Mouse (Mus musculus): Measurements from ENCODE around the gene CK137956. TPM values are rescaled to one million over a fixed set of nuclear protein-coding genes. Genes with fewer than 3 reads are reported as not detected.

The CK137956 gene
- total RNA-seq, 2 experiments from 2014 or later: not detected

DNA sequence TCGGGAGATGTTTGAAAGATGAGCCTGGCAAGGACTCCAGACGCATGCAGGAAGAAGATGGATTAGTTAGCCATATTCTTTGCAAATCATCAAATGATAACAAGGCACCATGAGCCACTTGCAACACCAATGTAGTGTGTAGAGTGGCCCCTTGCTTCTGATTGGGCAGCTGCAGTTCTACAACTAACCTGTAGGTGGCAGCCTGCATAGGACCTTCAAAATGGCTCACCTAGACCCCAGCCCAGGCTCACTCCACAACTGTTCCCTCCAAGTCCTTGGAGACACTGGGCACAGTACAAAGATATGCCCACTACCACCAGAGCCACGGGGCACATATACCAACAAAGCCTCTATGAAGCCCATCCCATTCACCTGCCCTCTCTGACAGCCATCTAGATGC lies 35.4 kb downstream of the CK137956 start:
- intact Hi-C loops (cut with DNase I): no loop called here
- peak; percentile 1 to 3 for DNase-seq

DNA sequence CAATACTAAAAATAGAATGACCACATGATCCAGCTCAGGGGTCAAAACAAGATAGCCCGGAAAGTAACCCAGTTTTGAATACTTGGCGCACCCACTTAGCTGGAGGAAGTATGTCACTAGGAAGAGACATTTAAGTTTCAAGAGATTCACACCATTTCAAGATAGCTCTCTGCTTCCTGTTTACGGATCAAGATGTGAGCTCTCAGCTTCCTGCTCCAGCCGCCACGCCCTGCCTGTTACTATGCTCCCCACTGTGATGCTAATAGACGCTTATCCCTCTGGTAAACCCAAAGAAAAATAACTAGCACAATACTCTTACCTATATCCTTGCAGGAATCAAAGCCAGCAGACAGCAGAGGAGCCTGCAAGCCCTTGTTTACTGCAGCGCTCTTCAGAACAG lies 57.2 kb downstream of the CK137956 start:
- intact Hi-C loops (cut with DNase I): no loop called here
- DNase-seq: no peak

GRCm38 (mm10) chr4:127907151-127907550 lies 63.6 kb downstream of the CK137956 start:
- intact Hi-C loops (cut with DNase I): no loop called here
- DNase-seq: no peak

DNA sequence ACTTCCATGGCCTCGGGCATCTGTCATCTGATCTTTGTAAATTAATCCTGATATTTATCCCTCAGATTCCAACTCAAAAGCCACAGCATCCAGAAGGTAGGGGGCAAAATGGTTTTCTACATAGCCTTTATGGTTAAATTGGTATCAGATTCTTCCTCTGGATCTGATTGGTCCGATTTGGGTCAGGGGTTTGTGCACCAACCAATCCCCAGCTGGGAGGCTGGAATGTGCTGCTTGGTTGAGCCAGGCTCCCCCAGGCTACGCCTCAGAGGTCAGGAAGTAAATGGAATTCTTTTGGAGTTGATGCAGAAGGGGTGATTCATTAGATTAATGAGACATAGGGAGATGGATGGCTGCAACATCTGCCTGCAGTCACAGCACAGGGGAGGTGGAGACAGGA lies 66.8 kb downstream of the CK137956 start:
- intact Hi-C loops (cut with DNase I): no loop called here
- no peak for DNase-seq

GRCm38 (mm10) chr4:127900893-127901456 lies 69.8 kb downstream of the CK137956 start:
- intact Hi-C loops (cut with DNase I): no loop called here
- no peak for DNase-seq

- intact Hi-C loops (cut with DNase I): no loop called here
- DNase-seq: no peak
Measured at GRCm38 (mm10) chr4:127889071-127889470, 81.7 kb downstream of the CK137956 start.

DNA sequence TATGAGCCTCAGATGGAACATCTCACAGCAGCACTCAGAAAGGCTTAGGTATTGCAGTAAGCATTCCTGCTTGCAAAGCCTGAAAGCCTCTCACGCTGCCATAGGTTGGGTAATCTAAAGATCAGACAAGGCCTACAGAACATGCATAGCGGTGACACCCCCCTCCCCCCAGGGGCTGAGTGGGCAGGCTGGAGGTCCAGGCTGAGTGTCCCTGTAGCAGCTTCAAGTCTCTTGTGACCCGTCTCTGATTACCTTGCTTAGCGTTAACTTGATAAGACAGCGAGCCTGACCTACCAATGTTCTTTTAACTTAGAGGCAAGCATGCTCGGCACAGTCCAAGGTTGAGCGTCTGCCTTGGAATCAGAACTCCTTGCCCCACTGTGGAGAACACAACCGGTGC lies 91.8 kb downstream of the CK137956 start:
- intact Hi-C loops (cut with DNase I): no loop called here
- DNase-seq: no peak

Other genes starting within 250 kb of the CK137956 start
- gene Csmd2, start 16.9 kb upstream of the CK137956 start, total RNA-seq (2021): under 1 TPM in 1 of 2 experiments, not detected in 1; 0.08 TPM